Mouse (Mus musculus) E14TG2a.4 (cell line): Measurements from ENCODE around the gene Zfp385b.

Source experiments
- CTCF ChIP-seq: conservative IDR thresholded peaks from 2 replicates; pipeline ENCODE4 v1.5.1; 2014; ENCODE audit warnings: low read length
- NANOG ChIP-seq: IDR thresholded peaks from 2 replicates; pipeline ENCODE4 v1.6.1; 2014; ENCODE audit warnings: borderline replicate concordance, low read length, mixed read lengths
- POU5F1 ChIP-seq: IDR thresholded peaks from 2 replicates; pipeline ENCODE4 v1.6.1; 2014; ENCODE audit warnings: low read length, borderline replicate concordance

GRCm38 (mm10) chr2:77749631-77750030 is 69.8 kb downstream of the Zfp385b start:
- TF ChIP-seq CTCF (no peak), POU5F1 (no peak), NANOG (no peak)
